Mouse (Mus musculus): ENCODE measurements at regions not wholly inside any gene's neighbourhood (a gene's known extent, or its start where the extent isn't known, plus 50 kb on each side); places are given as distances from the start of the nearest gene placed in this dataset.

DNA sequence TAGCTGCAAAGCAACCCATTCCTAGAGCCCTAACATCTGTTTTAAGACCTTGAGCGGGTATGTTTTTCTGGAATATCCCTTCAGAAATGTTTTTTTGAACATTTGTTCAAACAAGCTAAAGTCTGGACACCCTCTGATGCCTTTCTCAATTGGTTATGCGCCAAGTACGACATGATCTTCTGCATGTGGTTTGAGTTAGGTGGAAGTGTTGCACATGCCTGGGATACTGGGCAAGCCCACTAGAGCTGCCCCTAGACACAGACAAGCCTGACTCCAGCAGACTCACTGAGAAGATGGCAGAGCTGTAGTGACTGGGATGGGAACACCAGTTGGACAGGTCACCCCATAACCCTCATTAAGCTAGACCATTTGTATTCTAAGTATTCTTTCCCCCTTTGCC, 153.2 kb upstream of the Cypt2 start:
- DNase-seq (ENCODE audit: extremely low spot score in 1 of 2, low spot score in 1 of 2): no peak

DNA sequence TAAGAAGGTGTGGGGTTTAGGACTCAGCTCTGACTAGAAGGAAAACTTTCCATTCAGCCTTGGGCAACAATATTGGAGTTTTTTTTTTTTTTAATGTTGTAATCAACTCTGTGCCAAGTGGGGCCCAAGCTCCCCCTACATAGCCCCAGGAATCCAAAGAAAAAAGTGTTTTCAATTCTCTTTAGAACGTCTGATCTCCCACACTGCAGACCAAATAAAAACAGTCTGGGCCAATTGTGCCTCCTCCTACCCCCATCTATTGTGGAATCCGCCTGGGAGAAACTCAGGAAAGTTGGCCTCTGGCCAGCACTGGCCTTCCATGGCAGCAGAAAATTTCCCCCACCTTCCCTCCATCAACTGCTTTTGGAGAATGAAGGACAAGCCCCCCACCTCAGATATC, 133.3 kb upstream of the Cypt2 start:
- no peak for DNase-seq (ENCODE audit: extremely low spot score in 1 of 2, low spot score in 1 of 2)

DNA sequence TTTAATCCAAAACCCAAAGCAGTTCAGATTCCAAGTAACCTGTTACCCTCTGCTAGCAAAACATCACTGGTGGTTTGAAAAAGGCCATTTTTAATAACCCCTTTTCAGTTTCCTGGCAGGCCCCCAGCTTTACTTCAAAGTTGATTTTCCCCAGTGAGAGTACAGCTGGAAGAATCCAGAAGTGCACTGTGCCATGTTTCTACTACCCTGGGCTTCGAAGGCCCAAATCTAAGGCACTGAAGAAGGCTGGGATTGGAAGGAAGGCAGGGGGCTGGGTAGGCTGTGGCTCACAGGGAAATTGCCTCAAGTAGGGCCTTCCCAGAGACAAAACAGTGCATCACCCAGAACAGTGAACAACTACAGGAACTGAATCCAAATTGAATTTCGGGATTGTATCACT, 131.6 kb upstream of the Cypt2 start:
- no peak for DNase-seq (ENCODE audit: extremely low spot score in 1 of 2, low spot score in 1 of 2)

DNA sequence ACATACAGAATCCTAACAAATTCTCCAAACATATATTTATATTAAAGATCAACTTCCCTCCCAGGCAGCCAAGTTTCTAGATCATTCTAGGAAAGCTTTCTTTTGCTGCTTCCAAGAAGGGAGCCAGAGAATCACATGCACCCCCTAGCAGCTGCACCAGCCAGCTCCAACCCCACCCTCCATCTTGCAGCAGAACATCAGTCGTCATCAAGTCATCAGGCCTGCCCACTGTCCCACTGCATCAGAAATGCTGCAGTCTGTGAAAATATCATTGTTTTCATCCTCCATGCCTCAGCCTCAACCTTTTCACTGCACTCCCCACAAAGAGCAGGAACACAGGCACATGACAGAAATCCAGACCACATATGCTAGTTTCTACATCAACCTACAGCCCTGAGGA, 109.1 kb upstream of the Cypt2 start:
- no peak for DNase-seq (ENCODE audit: extremely low spot score in 1 of 2, low spot score in 1 of 2)

DNA sequence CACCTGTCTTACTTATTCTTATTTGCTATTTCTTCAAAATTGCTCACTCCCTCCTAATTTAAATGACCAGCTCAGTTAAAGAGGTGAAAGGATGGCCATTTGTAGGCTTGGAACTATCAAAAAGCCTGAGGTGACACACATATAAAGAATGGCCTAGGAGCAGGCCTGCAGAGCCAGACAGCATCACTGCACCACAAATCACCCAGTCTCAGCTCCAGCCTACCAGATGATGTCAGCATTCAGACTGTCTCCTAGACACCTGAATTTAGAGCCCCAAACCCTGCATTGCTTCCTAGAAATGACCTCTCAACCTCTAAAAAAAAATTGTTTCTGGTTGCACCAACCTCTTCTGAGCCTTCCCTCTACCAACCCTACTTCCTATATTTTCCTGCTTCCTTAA, 108.5 kb upstream of the Cypt2 start:
- no peak for DNase-seq (ENCODE audit: extremely low spot score in 1 of 2, low spot score in 1 of 2)

DNA sequence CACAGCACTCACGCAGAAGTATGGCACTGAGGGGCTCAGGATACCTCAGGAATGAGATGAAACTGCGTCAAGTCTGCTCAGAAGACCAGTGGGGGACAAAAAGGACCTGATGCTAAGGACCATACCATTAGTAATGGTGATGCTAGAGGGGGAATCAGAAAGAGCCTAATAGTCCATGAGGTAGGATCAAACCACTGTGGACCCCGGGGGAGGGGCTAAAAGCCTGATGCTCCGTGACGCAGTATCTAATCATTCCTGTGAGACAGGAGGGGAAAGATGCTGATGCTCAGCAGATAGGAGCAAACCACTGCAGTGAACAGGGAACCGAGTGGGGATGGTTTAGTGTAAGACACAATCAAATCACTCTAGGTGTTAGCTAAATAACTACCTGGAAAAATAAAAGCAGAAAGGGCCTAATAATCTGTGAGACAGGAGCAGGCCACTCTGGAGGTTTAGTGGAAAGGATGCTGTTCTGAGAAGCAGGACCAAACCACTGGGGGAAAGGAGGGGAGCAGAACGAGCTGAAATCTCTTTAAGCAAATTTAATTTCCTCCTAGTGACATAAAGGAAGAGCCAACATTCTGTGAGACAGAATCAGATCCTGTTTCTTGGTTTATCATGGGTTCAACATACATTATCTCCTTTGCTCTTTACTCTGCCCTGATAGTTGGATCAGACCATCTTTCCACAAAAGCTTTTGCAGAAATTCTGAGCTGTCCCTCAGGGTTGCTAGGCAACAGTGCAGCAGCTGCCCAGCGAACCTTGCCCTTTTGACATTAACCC, 107.7 kb upstream of the Cypt2 start:
- peak; percentile 41 for DNase-seq (ENCODE audit: extremely low spot score in 1 of 2, low spot score in 1 of 2)

DNA sequence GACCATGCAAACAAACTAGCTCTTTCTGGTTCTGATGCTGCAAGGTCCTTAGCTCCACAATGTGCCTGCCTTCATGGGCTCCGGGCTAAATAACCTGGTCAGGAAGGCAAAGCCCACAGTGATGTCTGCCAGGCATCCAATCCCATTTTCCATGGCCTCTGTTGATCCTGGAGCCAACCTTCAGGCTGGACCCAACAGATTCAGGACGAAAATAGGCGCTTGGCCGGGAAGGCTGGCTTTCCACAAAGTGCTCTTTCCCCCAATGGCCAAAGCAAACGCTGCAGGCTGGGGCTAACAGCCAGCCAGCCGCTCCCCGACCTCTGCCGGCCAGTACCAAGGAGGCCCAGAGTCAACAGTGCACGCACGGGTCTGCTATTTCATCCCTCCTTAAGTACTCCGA, 106.3 kb upstream of the Cypt2 start:
- DNase-seq (ENCODE audit: extremely low spot score in 1 of 2, low spot score in 1 of 2): no peak

DNA sequence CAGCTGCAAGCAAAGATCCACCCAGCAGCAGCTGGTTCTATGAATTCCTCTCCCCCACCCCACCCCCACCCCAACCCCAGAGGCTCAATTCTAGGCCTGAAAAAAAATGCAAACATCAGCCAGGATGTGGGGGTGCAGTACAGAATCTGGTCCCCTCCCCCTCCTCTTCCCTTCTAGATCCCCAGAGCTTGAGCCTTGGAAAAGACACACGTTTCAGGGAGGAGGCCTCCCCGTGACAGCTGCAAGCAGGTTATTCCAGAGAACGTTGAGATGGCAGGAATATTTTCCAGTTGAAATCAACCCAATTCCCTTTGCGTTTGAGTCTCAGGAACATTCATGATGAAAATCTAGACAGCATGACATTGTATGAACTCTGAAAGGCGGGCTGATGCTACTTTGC, 86.2 kb upstream of the Cypt2 start:
- no peak for DNase-seq (ENCODE audit: extremely low spot score in 1 of 2, low spot score in 1 of 2)

DNA sequence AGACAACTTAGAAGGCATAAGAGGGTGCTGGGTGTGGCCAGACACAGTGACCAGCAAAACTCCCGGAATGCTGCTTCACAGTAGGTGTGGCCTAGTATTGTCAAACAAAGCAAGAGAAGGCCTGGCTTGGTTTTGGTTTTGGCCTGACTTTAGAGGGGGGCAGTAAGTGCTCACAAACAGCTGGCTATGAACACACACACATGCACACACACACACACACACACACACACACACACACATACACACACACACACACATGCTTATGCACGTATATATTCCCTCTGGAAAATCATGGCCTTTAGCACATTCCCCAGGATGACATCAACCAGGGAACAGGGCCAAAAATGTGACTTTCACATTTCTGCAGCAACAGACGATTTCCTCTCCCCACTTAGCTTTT, 78.6 kb upstream of the Cypt2 start:
- DNase-seq (ENCODE audit: extremely low spot score in 1 of 2, low spot score in 1 of 2): no peak

Small RNAs in the stretch of these regions (microRNA-seq; reads per million reads assigned to microRNA genes)
- gene Mir325: 152 to 158 reads per million in 2 experiments

Data from layer of hippocampus, postnatal 25 days (tissue).